Mouse (Mus musculus) intestine, embryonic 14.5 days (tissue): Measurements from ENCODE around the gene Lsm11. TPM values are rescaled to one million over a fixed set of nuclear protein-coding genes. Genes with fewer than 3 reads are reported as not detected.

ENCODE experiments used
- ATAC-seq: fragments of 200-750 bp; cut with Nextera tagmentation; replicated peaks from 2 replicates; pipeline ENCODE4 v1.8.0; 2017; ENCODE audit warnings: low read depth, moderate number of reproducible peaks, moderate TSS enrichment, moderate library complexity; ENCODE audit not compliant: low FRiP score, low TSS enrichment
- DNase-seq: peaks from one replicate; pipeline ENCODE4 v3.0.0-alpha.2; 2018; ENCODE audit warnings: low spot score
- H3K27ac ChIP-seq: fragments of 300-500 bp; sonication (generic); 2 replicates; pipeline ENCODE4 v1.5.1; 2014; ENCODE audit warnings: low read depth, mild to moderate bottlenecking, control low read depth
- H3K27me3 ChIP-seq: fragments of 300-500 bp; sonication (generic); replicated peaks from 2 replicates; pipeline ENCODE4 v1.6.1; 2014; ENCODE audit warnings: low read length, control low read depth; ENCODE audit not compliant: control insufficient read depth, insufficient read depth
- H3K36me3 ChIP-seq: fragments of 300-500 bp; sonication (generic); 2 replicates; pipeline ENCODE4 v1.6.1; 2014; ENCODE audit warnings: low read length, control low read depth; ENCODE audit not compliant: control insufficient read depth, insufficient read depth
- H3K4me1 ChIP-seq: fragments of 300-500 bp; sonication (generic); replicated peaks from 2 replicates; pipeline ENCODE4 v1.6.1; 2014; ENCODE audit warnings: low read length, control low read depth, mixed read lengths; ENCODE audit not compliant: control insufficient read depth, insufficient read depth
- H3K4me2 ChIP-seq: fragments of 300-500 bp; sonication (generic); 2 replicates; pipeline ENCODE4 v1.6.1; 2014; ENCODE audit warnings: low read length
- H3K4me3 ChIP-seq: fragments of 300-500 bp; sonication (generic); 2 replicates; pipeline ENCODE4 v1.5.1; 2014; ENCODE audit warnings: low read depth, low read length, control low read depth, mixed read lengths
- H3K9ac ChIP-seq: fragments of 300-500 bp; sonication (generic); 2 replicates; pipeline ENCODE4 v1.6.1; 2014; ENCODE audit warnings: mild to moderate bottlenecking, low read length
- H3K9me3 ChIP-seq: fragments of 300-500 bp; sonication (generic); 2 replicates; pipeline ENCODE4 v1.6.1; 2016; ENCODE audit warnings: low read length, control low read depth; ENCODE audit not compliant: control insufficient read depth
- WGBS: fragments of 180-500 bp; shearing (Covaris S2); extraction: QIAGEN DNeasy Blood & Tissue Kit; methylation state at CpG from one replicate; pipeline ENCODE4 v1.1.7; 2014; 5-methylcytosine and 5-hydroxymethylcytosine counted together
- polyA plus RNA-seq: library from polyadenylated mRNA; unstranded; fragments of >200 nt; fragmentation: Nextera tagmentation; extraction: Ambion mirVana; gene quantifications from 2 replicates; pipeline ENCODE4 v1.2.1, GENCODE M21; 2014

Gene Lsm11
- polyA plus RNA-seq, 1 experiment from 2014 or later, result 9.4 TPM

GRCm38 (mm10) chr11:45943108-45943705, 1.5 kb downstream of the Lsm11 start:
- Histone ChIP-seq H3K36me3 (peaks cover 10% of the 10 kb centered on the region; the same call in 1 of the 2 replicates), H3K27ac (no peak overlapping the region), H3K9me3 (no peaks in the 10 kb centered on the region), H3K27me3 (no peaks in the 10 kb centered on the region), H3K4me2 (peak overlapping the region; percentile 67), H3K4me1 (peaks cover 10% of the 10 kb centered on the region), H3K9ac (peak overlapping the region; percentile 79), H3K4me3 (peak overlapping the region; percentile 93)
- ATAC-seq (no peak), DNase-seq (no peak)
- 56% methylated on average over 7 of the region's 7 CpGs for WGBS

DNA sequence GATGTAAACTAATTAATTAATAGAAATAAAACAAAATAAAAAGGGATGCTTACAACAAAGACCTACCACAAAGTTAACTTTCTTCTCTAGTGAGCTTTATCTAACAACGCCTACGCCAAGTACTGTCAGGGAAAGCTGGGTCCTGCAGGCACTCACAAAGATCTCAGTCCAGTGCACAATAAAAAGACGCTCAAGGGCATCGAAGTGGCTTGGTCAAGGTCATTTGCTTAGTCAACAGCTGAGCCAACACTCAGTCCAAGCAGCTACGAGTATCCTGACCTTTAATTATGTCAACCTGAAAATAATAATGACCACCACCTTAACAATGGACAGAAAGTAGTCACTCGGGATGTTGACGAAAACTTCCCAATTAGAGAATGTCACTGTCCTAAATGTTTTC, 2.5 kb downstream of the Lsm11 start:
- Histone ChIP-seq H3K27me3 (no peaks in the 10 kb centered on the region), H3K36me3 (peaks cover 11% of the 10 kb centered on the region), H3K9me3 (no peaks in the 10 kb centered on the region), H3K27ac (no peak overlapping the region), H3K4me2 (no peak overlapping the region), H3K4me3 (no peak overlapping the region), H3K4me1 (peaks cover 10% of the 10 kb centered on the region), H3K9ac (no peak overlapping the region)
- no peak for ATAC-seq
- WGBS, result 92% methylated on average over 7 of the region's 7 CpGs
- no peak for DNase-seq

- 87% methylated on average over 8 of the region's 8 CpGs for WGBS
- Histone ChIP-seq H3K36me3 (peaks cover 43% of the 10 kb centered on the region), H3K4me3 (no peak overlapping the region), H3K4me2 (no peak overlapping the region), H3K9me3 (no peaks in the 10 kb centered on the region), H3K4me1 (peaks cover 10% of the 10 kb centered on the region), H3K27me3 (no peaks in the 10 kb centered on the region), H3K27ac (no peak overlapping the region), H3K9ac (no peak overlapping the region)
- DNase-seq (no peak), ATAC-seq (no peak)
These were observed 5.8 kb downstream of the Lsm11 start for GRCm38 (mm10) chr11:45938917-45939316.

- no peaks in the 10 kb centered on the region for H3K4me1 ChIP-seq
- no peak for DNase-seq
- H3K27me3 ChIP-seq, result no peaks in the 10 kb centered on the region
- H3K4me2 ChIP-seq, result no peak overlapping the region
- H3K36me3 ChIP-seq, result peaks cover 58% of the 10 kb centered on the region
- H3K9me3 ChIP-seq, result no peaks in the 10 kb centered on the region
- H3K4me3 ChIP-seq, result no peak overlapping the region
- WGBS, result 94% methylated on average over 8 of the region's 8 CpGs
- no peak for ATAC-seq
- H3K9ac ChIP-seq, result no peak overlapping the region
- H3K27ac ChIP-seq, result no peak overlapping the region
These were observed 7.3 kb downstream of the Lsm11 start for GRCm38 (mm10) chr11:45937478-45937877.

DNA sequence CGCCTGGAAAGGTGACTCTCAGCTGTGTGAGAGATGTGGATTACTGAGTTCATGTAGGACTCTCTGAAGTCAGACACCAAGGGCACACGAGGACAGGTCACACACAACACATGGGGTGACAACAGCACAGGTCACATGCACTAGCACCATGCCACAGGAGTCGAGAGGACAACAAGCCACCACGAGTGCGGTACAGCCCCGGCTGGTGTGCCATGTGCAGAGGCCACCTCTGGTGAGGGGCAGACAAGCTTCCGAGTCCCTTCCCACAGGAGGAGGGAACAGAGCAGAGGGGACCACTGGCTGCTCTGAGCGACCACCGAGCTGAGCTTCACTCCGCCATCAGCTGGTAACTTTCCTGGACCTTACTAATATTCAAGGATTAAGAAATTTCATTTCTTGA, 12.0 kb downstream of the Lsm11 start:
- 86% methylated on average over 10 of the region's 10 CpGs for WGBS

DNA sequence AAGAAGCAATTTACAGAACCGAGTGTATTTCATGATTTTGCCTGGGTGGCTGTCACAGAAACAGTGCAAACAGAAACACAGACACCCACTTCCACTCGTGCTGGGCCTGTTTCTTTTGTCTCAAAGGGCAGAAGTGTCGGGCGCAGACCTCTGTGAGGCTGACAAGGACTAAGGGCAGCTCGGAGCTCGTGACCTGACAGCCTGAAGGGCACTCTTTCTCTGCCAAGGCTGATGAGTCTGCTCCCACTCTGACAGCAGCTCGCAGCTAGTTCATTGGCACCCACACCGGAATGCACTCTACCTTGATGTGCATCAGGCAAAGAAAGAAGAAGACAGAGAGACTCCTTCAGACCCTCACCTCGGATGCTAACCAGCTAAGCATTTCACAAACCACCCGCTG, 15.2 kb downstream of the Lsm11 start:
- no peak overlapping the region for H3K27ac ChIP-seq
- 85% methylated on average over 10 of the region's 10 CpGs for WGBS
- H3K9me3 ChIP-seq, result no peaks in the 10 kb centered on the region
- no peaks in the 10 kb centered on the region for H3K4me1 ChIP-seq
- H3K27me3 ChIP-seq, result no peaks in the 10 kb centered on the region
- ATAC-seq (no peak), DNase-seq (no peak)
- H3K36me3 ChIP-seq, result peaks cover 56% of the 10 kb centered on the region
- no peak overlapping the region for H3K4me2 ChIP-seq
- no peak overlapping the region for H3K9ac ChIP-seq
- H3K4me3 ChIP-seq, result no peak overlapping the region

More for the DNA sequence above, 12.0 kb downstream of the Lsm11 start:
- H3K36me3 ChIP-seq, result peaks cover 87% of the 10 kb centered on the region
- DNase-seq (no peak), ATAC-seq (no peak)
- no peaks in the 10 kb centered on the region for H3K4me1 ChIP-seq
- H3K9ac ChIP-seq, result no peak overlapping the region
- no peaks in the 10 kb centered on the region for H3K27me3 ChIP-seq
- no peak overlapping the region for H3K4me2 ChIP-seq
- H3K9me3 ChIP-seq, result no peaks in the 10 kb centered on the region
- H3K4me3 ChIP-seq, result no peak overlapping the region
- H3K27ac ChIP-seq, result no peak overlapping the region

DNA sequence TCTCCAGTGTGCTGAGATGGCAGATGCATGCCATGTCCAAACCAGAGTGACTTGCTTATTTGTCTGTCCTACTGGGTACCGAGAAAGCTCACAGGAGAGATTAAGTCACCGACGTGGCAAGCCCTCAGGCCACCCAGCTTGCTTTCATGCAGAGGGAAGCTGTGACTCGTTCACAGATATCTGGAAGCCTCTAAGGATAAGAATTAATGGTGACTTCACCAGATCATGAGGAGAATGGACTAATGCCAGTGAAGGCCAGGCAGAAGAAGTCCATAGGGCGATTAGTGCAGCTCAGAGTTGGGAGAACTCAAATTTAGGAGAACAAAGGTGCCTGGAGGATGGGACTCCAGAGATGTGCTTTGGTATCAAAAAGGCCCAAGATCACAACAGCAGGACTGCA, 17.3 kb downstream of the Lsm11 start:
- DNase-seq (no peak), ATAC-seq (no peak)
- H3K4me3 ChIP-seq, result no peak overlapping the region
- H3K27me3 ChIP-seq, result no peaks in the 10 kb centered on the region
- no peaks in the 10 kb centered on the region for H3K9me3 ChIP-seq
- peaks cover 36% of the 10 kb centered on the region for H3K36me3 ChIP-seq
- no peak overlapping the region for H3K9ac ChIP-seq
- 58% methylated on average over 5 of the region's 5 CpGs for WGBS
- no peak overlapping the region for H3K27ac ChIP-seq
- no peak overlapping the region for H3K4me2 ChIP-seq
- H3K4me1 ChIP-seq, result no peaks in the 10 kb centered on the region

GRCm38 (mm10) chr11:45926640-45927082, 18.1 kb downstream of the Lsm11 start:
- peak overlapping the region; percentile 21; the same call in 1 of the 2 replicates for H3K9ac ChIP-seq

DNA sequence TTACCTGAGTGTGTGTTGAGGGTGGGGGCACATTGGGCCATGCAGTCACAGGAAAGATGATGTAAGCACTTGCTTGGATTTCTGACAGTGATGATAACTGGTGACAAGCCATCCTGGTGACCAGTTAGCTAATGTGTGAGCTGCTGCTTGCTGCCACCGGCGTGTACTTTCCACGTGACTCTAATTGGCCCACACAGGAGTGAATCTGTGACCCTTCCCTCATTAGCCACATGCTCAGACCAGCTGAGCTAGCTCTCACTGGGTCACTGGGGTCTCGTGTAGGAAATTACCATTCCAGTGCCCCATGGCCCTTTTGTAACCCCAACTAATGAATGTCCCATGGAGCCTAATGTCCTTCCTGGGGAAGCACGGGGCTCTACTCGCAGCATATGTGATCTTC, 19.3 kb downstream of the Lsm11 start:
- Histone ChIP-seq H3K9me3 (no peaks in the 10 kb centered on the region), H3K9ac (no peak overlapping the region), H3K4me1 (0 out of 2 replicates have a peak, but pooled peaks cover 6% of the 10 kb centered on the region), H3K36me3 (peaks cover 16% of the 10 kb centered on the region), H3K27ac (no peak overlapping the region), H3K27me3 (no peaks in the 10 kb centered on the region), H3K4me3 (no peak overlapping the region), H3K4me2 (no peak overlapping the region)
- DNase-seq (no peak), ATAC-seq (no peak)
- 72% methylated on average over 6 of the region's 6 CpGs for WGBS

More at GRCm38 (mm10) chr11:45926640-45927082, 18.1 kb downstream of the Lsm11 start:
- H3K4me2 ChIP-seq, result peak overlapping the region; percentile 47
- peak; percentile 95 for DNase-seq
- no peak overlapping the region for H3K27ac ChIP-seq
- peaks cover 29% of the 10 kb centered on the region for H3K36me3 ChIP-seq
- H3K27me3 ChIP-seq, result no peaks in the 10 kb centered on the region
- ATAC-seq, result peak; percentile 89
- H3K9me3 ChIP-seq, result no peaks in the 10 kb centered on the region
- WGBS, result 1% methylated on average over 9 of the region's 9 CpGs
- H3K4me1 ChIP-seq, result 0 out of 2 replicates have a peak, but pooled peaks cover 1% of the 10 kb centered on the region
- H3K4me3 ChIP-seq, result peak overlapping the region; percentile 30
